Mouse (Mus musculus): ENCODE data around the gene Gm26965. TPM values are rescaled to one million over a fixed set of nuclear protein-coding genes. Genes with fewer than 3 reads are reported as not detected.

The Gm26965 gene
- polyA plus RNA-seq (2015; fragmentation: Nextera tagmentation; extraction: Ambion mirVana), result not detected in 2 replicates

DNA sequence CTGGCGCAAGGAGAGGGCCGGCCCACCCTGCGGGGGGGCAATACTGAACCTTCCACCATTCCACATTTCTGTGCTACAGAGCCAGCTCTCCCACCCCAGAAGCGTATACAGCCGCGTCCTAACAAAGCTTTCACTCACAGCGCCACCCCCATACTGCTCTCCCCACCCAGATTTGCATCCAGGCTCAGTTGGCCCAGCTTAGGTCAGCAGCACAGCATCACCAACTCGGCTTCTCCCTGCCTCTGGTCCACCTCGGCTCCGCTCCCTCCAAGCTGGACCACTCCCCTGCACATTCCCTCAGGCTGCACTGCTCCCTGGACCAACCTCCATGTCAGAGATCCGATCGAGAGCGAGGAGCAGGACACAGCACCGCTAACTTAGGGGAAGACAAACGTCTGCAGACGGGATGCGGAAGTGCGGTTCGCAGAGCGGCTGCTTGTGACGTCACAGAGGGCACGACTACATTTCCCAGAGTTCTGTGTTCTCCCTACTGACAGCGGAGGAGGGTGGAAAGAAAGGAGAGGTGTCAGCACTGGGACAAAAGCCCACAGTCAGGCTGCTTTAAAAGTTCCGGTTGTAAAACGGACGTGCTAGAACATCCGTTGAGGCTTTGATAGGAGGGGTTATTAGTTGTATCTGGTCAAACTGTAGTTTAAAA lies at the start of gene Gm26965, which contains the start of gene Zfp87:
TSS of gene Gm26965 (minus strand) at position 399 of the 658 bp plus-strand sequence.
TSS of gene Zfp87 (minus strand) at position 425 of the 658 bp plus-strand sequence.

DNA sequence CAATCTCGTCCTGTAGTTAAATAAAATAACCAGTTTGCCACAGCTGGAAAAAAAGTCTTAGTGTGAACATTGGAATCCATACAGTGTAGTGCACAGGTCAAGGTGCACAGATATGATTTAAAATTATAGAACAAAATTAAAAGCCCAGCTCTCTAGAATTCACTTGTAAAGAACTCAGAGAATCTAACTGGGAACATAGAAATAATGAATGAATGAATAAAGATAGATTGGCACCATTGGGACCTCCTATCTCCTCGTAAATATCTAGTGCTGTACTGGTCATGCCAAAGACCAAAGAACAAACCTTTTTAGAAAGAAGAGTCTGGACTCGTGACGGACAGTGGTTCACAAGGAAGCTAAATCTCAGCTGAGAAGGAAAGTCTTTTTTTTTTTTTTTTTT lies 27.8 kb upstream of the Gm26965 start, which contains the start of gene Zfp748:
TSS of gene Zfp748 (minus strand) at position 101 of the 400 bp plus-strand sequence.

DNA sequence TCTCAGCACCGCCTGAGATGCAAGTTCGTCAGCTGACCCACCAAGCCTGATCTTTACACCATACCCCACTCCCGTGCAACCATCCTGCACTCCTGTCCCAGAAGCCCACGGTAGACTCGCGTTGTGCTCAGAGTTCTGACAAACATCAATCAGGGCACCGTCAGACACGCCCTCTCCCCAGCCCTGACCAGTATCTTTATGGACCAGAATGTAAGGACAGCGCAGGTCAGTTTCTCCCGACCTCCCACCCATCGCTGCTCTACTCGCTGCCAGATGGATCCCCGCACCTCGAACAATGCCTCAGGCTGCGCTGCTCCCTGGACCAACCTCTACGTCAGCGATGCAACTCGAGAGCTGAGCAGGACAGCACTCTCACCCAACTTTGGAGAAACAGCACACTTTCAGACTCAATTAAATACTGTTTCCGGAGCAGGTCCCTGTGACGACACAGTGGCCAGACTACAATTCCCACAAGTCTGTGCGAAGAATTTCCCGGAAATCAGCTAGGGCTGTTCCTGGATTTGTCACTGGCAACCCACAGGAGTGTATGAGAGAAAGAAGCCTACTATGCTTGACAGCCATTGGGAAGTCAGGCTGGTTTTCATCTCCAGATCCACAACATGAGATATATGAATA lies 25.7 kb downstream of the Gm26965 start, which contains the start of gene Zfp58:
TSS of gene Zfp58 (minus strand) at position 472 of the 636 bp plus-strand sequence.

DNA sequence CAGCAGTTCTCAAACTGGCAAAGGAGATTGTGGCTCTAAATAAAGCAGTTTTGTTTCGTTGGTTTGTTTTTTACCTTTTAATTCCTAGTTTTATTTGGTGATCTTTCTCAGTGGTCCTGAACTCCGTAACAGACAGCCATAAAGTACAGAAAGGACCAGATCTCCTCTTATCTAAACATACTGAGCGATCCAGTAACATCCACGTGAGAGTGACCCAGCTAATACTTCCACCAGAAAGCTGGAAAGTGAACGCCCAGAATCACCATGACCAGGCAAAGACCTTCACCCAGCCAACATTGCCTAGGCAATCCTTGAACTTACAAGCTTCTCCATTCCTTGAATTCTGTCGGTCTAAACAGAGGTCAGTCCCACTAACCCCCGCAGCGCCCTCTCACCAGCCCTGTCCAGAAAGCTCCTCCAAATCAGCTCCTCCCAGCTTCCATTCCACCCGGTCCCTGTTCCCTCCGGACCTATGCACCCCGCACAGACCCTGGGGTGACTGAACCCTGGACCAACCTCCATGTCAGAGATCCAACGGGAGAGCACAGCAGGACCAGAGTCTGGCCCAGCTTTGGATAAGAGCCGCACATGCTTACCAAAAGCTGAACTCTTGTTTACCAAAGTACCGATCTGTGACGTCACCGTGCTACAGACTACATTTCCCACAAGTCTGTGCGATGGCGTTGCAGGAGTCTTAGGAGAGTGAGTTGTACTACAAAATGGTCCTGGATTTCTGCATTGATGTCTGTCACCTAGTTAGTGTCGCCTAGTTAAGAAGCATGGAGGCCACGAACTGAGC lies 42.1 kb downstream of the Gm26965 start, which contains the start of gene Zfp874b:
TSS of gene Zfp874b (minus strand) at position 634 of the 799 bp plus-strand sequence.

DNA sequence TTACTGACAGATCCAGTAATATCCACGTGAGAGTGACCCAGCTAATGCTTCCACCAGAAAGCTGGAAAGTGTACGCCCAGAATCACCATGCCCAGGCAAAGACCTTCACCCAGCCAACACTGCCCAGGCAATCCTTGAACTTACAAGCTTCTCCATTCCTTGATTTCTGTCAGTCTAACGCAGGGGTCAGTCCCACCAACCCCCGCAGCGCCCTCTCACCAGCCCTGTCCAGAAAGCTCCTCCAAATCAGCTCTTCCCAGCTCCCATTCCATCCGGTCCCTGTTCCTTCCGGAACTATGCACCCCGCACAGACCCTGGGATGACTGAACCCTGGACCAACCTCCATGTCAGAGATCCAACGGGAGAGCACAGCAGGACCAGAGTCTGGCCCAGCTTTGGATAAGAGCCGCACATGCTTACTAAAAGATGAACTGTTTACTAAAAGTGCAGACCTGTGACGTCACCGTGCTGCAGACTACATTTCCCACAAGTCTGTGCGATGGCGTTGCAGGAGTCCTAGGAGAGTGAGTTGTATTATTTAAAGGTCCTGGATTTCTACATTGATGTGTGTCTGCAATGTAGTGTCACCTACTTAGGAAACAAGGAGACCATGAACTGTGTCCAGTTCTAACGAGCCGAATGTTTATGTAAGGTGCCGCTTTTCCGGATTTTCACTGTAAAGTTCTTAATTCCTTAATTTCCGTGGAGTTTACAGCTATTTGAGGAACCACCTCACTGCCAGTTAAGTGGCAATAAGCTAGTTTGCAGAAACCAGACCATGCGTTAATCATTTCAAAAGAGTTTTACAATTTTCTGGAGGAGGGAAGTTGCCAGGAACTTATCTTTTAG lies 74.6 kb downstream of the Gm26965 start, which contains the start of gene Zfp874a:
TSS of gene Zfp874a (minus strand) at position 453 of the 849 bp plus-strand sequence.

Other genes with a start within 250 kb of the Gm26965 start
- 0.96 and 1.4 TPM in 2 replicates for gene Zfp458, start 247.7 kb downstream of the Gm26965 start, polyA plus RNA-seq (2015; fragmentation: Nextera tagmentation; extraction: Ambion mirVana)
- 0.44 and 0.83 TPM in 2 replicates for gene Zfp457, start 219.7 kb downstream of the Gm26965 start, polyA plus RNA-seq (2015; fragmentation: Nextera tagmentation; extraction: Ambion mirVana)
- gene Zfp595, start 193.6 kb downstream of the Gm26965 start, polyA plus RNA-seq (2015; fragmentation: Nextera tagmentation; extraction: Ambion mirVana), result 1.1 and 2.0 TPM in 2 replicates
- gene Gm28044, start 165.6 kb downstream of the Gm26965 start, polyA plus RNA-seq (2015; fragmentation: Nextera tagmentation; extraction: Ambion mirVana), result 0.43 and 1.7 TPM in 2 replicates
- gene Zfp953, start 165.5 kb downstream of the Gm26965 start, polyA plus RNA-seq (2015; fragmentation: Nextera tagmentation; extraction: Ambion mirVana), result 0.76 and 0.87 TPM in 2 replicates
- 0.57 and 0.80 TPM in 2 replicates for gene Gm28041, start 150.4 kb downstream of the Gm26965 start, polyA plus RNA-seq (2015; fragmentation: Nextera tagmentation; extraction: Ambion mirVana)
- 0.74 and 0.84 TPM in 2 replicates for gene Zfp456, start 150.3 kb downstream of the Gm26965 start, polyA plus RNA-seq (2015; fragmentation: Nextera tagmentation; extraction: Ambion mirVana)
- gene Zfp429, start 126.3 kb downstream of the Gm26965 start, polyA plus RNA-seq (2015; fragmentation: Nextera tagmentation; extraction: Ambion mirVana), result 5.2 and 5.7 TPM in 2 replicates
- 0.12 and 0.19 TPM in 2 replicates for gene Zfp459, start 104.7 kb downstream of the Gm26965 start, polyA plus RNA-seq (2015; fragmentation: Nextera tagmentation; extraction: Ambion mirVana)
- gene Zfp874a, start 74.5 kb downstream of the Gm26965 start, polyA plus RNA-seq (2015; fragmentation: Nextera tagmentation; extraction: Ambion mirVana), result 12.6 and 15.1 TPM in 2 replicates
- gene Zfp874b, start 41.9 kb downstream of the Gm26965 start, polyA plus RNA-seq (2015; fragmentation: Nextera tagmentation; extraction: Ambion mirVana), result 4.2 and 4.6 TPM in 2 replicates
- 5.8 and 6.9 TPM in 2 replicates for gene Zfp58, start 25.6 kb downstream of the Gm26965 start, polyA plus RNA-seq (2015; fragmentation: Nextera tagmentation; extraction: Ambion mirVana)
- 45.3 and 77.5 TPM in 2 replicates for gene Zfp87, start within 50 bp of the Gm26965 start, polyA plus RNA-seq (2015; fragmentation: Nextera tagmentation; extraction: Ambion mirVana)
- 7.8 and 9.3 TPM in 2 replicates for gene Zfp748, start 27.7 kb upstream of the Gm26965 start, polyA plus RNA-seq (2015; fragmentation: Nextera tagmentation; extraction: Ambion mirVana)
- 3.7 and 4.0 TPM in 2 replicates for gene Zfp729b, start 83.6 kb upstream of the Gm26965 start, polyA plus RNA-seq (2015; fragmentation: Nextera tagmentation; extraction: Ambion mirVana)
- not detected in 2 replicates for gene Gm49345, start 111.6 kb upstream of the Gm26965 start, polyA plus RNA-seq (2015; fragmentation: Nextera tagmentation; extraction: Ambion mirVana)
- 1.4 and 1.7 TPM in 2 replicates for gene Zfp729a, start 111.6 kb upstream of the Gm26965 start, polyA plus RNA-seq (2015; fragmentation: Nextera tagmentation; extraction: Ambion mirVana)
- gene Zfp738, start 160.9 kb upstream of the Gm26965 start, polyA plus RNA-seq (2015; fragmentation: Nextera tagmentation; extraction: Ambion mirVana), result 10.0 and 10.3 TPM in 2 replicates
- gene Zfp65, start 203.0 kb upstream of the Gm26965 start, polyA plus RNA-seq (2015; fragmentation: Nextera tagmentation; extraction: Ambion mirVana), result 3.7 and 5.6 TPM in 2 replicates
- gene Zfp85, start 229.1 kb upstream of the Gm26965 start, polyA plus RNA-seq (2015; fragmentation: Nextera tagmentation; extraction: Ambion mirVana), result 6.7 and 9.9 TPM in 2 replicates